In genomic region chr3:105669776-105670175, GRCm38 (mm10) we compare ENCODE assay signal across 27 mouse cellular contexts. TPM values are rescaled to one million over a fixed set of nuclear protein-coding genes. Genes with fewer than 3 reads are reported as not detected.
"Had no signal": no experiment of that assay in that cellular context is flagged by ENCODE, and none has a peak within 500 bp of the region (broad histone marks: within the 10 kb centered on the region; RNA-seq: fewer than 3 reads in every experiment).

No protein-coding gene starts in this region.

- H3K4me1 ChIP-seq: embryonic facial prominence, embryonic 10.5 days; embryonic facial prominence, embryonic 12.5 days; embryonic facial prominence, embryonic 15.5 days; forebrain, embryonic 12.5 days; forebrain, embryonic 13.5 days; forebrain, embryonic 15.5 days had no signal

- H3K27ac ChIP-seq: embryonic facial prominence, embryonic 10.5 days; embryonic facial prominence, embryonic 12.5 days; embryonic facial prominence, embryonic 13.5 days; embryonic facial prominence, embryonic 15.5 days; forebrain, embryonic 10.5 days; forebrain, embryonic 12.5 days; forebrain, embryonic 13.5 days; forebrain, embryonic 15.5 days; gastrocnemius, adult 2 months; heart, adult 2 months had no signal

- H3K27me3 ChIP-seq: embryonic facial prominence, embryonic 12.5 days; embryonic facial prominence, embryonic 13.5 days; embryonic facial prominence, embryonic 15.5 days; forebrain, embryonic 12.5 days; forebrain, embryonic 13.5 days; forebrain, embryonic 15.5 days had no signal

- H3K36me3 ChIP-seq: embryonic facial prominence, embryonic 10.5 days; embryonic facial prominence, embryonic 12.5 days; embryonic facial prominence, embryonic 13.5 days; embryonic facial prominence, embryonic 15.5 days; forebrain, embryonic 10.5 days; forebrain, embryonic 12.5 days had no signal

- H3K9me3 ChIP-seq: embryonic facial prominence, embryonic 10.5 days; embryonic facial prominence, embryonic 12.5 days; embryonic facial prominence, embryonic 13.5 days; embryonic facial prominence, embryonic 15.5 days; forebrain, embryonic 10.5 days; forebrain, embryonic 12.5 days; forebrain, embryonic 13.5 days; forebrain, embryonic 15.5 days had no signal

- ATAC-seq: forebrain, embryonic 13.5 days; forebrain, embryonic 14.5 days; forebrain, embryonic 15.5 days; forebrain, embryonic 16.5 days; forebrain, postnatal 0 days had no signal

- H3K4me3 ChIP-seq: embryonic facial prominence, embryonic 10.5 days; embryonic facial prominence, embryonic 12.5 days; embryonic facial prominence, embryonic 13.5 days; embryonic facial prominence, embryonic 15.5 days; erythroblast, embryonic 14.5 days; forebrain, embryonic 10.5 days; forebrain, embryonic 12.5 days; forebrain, embryonic 13.5 days; forebrain, embryonic 15.5 days; gastrocnemius, adult 2 months; heart, adult 2 months had no signal

- H3K9ac ChIP-seq: embryonic facial prominence, embryonic 12.5 days; embryonic facial prominence, embryonic 13.5 days; embryonic facial prominence, embryonic 15.5 days; forebrain, embryonic 12.5 days; forebrain, embryonic 13.5 days; forebrain, embryonic 15.5 days; forebrain, postnatal 0 days had no signal

- H3K4me2 ChIP-seq: embryonic facial prominence, embryonic 12.5 days; embryonic facial prominence, embryonic 13.5 days; embryonic facial prominence, embryonic 15.5 days; forebrain, embryonic 12.5 days; forebrain, embryonic 13.5 days; forebrain, embryonic 15.5 days had no signal

- DNase-seq: cerebellum, adult 8-10 months; cerebellum, adult 9-10 months; cerebellum, adult 9-11 months; cerebellum, postnatal 14 days; cerebellum, postnatal 25 days; cerebellum, postnatal 36 days; embryo, embryonic 11 days; forebrain, postnatal 0 days; gastrocnemius, adult 2 months; gastrocnemius, postnatal 10 days; gastrocnemius, postnatal 14 days; gastrocnemius, postnatal 25 days; gastrocnemius, postnatal 36 days; heart, adult 18-20 months had no signal

RNA-seq across cellular contexts. Expression of gene Inka2, which starts 34.6 kb away (rescaled TPM):
- total RNA-seq: granulocyte monocyte progenitor cell, adult 5-6 weeks had no signal
